Mouse (Mus musculus) liver, postnatal 0 days (tissue): ENCODE data around the gene Evi2. TPM values are rescaled to one million over a fixed set of nuclear protein-coding genes. Genes with fewer than 3 reads are reported as not detected.
A peak's percentile ranks its signal among the peaks of the same experiment; 100 is the strongest.

Experiments used
- ATAC-seq: fragments of 200-750 bp; cut with Nextera tagmentation; 2 replicates; pipeline ENCODE4 v1.8.0; 2017; ENCODE audit warnings: mild to moderate bottlenecking, moderate library complexity
- DNase-seq: peaks from one replicate; pipeline ENCODE4 v3.0.0-alpha.2; 2016
- H3K27ac ChIP-seq: fragments of 300-500 bp; sonication (generic); 2 replicates; pipeline ENCODE4 v1.5.1; 2014; ENCODE audit warnings: antibody characterized with exemption, moderate library complexity, mild to moderate bottlenecking, low read depth
- H3K27me3 ChIP-seq: fragments of 300-500 bp; sonication (generic); 2 replicates; pipeline ENCODE4 v1.6.1; 2014; ENCODE audit warnings: low read length, control low read depth, mixed read lengths; ENCODE audit not compliant: insufficient read depth
- H3K36me3 ChIP-seq: fragments of 300-500 bp; sonication (generic); replicated peaks from 2 replicates; pipeline ENCODE4 v1.6.1; 2014; ENCODE audit warnings: mild to moderate bottlenecking, control low read depth, low read length, moderate library complexity, mixed read lengths; ENCODE audit not compliant: insufficient read depth
- H3K4me1 ChIP-seq: fragments of 300-500 bp; sonication (generic); 2 replicates; pipeline ENCODE4 v1.6.1; 2014; ENCODE audit warnings: antibody characterized with exemption, mild to moderate bottlenecking, control low read depth; ENCODE audit not compliant: insufficient read depth
- H3K4me2 ChIP-seq: fragments of 300-500 bp; sonication (generic); 2 replicates; pipeline ENCODE4 v1.6.1; 2014; ENCODE audit warnings: low read depth, mild to moderate bottlenecking, low read length, moderate library complexity, mixed read lengths
- H3K4me3 ChIP-seq: fragments of 300-500 bp; sonication (generic); 2 replicates; pipeline ENCODE4 v1.5.1; 2014; ENCODE audit warnings: low read depth, low read length
- H3K9ac ChIP-seq: fragments of 300-500 bp; sonication (generic); replicated peaks from 2 replicates; pipeline ENCODE4 v1.6.1; 2014; ENCODE audit warnings: mild to moderate bottlenecking, moderate library complexity
- H3K9me3 ChIP-seq: fragments of 300-500 bp; sonication (generic); 2 replicates; pipeline ENCODE4 v1.6.1; 2016; ENCODE audit warnings: mild to moderate bottlenecking, control low read depth, low read length, mixed read lengths
- CTCF ChIP-seq: sonication (generic); IDR thresholded peaks from 2 replicates; pipeline ENCODE4 v1.5.1; 2016; ENCODE audit warnings: antibody characterized with exemption, low read depth
- EP300 ChIP-seq: IDR thresholded peaks from 2 replicates; pipeline ENCODE4 v1.6.1; 2016; ENCODE audit warnings: antibody characterized with exemption, low read depth, mild to moderate bottlenecking
- WGBS: fragments of 180-500 bp; shearing (Covaris S2); extraction: QIAGEN DNeasy Blood & Tissue Kit; methylation state at CpG from one replicate; pipeline ENCODE4 v1.1.7; 2014; ENCODE audit not compliant: insufficient replicate concordance; 5-methylcytosine and 5-hydroxymethylcytosine counted together
- polyA plus RNA-seq: library from polyadenylated mRNA; unstranded; fragments of >200 nt; fragmentation: Nextera tagmentation; extraction: Ambion mirVana; gene quantifications from 2 replicates; pipeline ENCODE4 v1.2.1, GENCODE M21; 2015

Evi2 gene
- polyA plus RNA-seq, 1 experiment from 2014 or later: 0.99 TPM

GRCm38 (mm10) chr11:79566947-79567346, 36.6 kb upstream of the Evi2 start:
- Histone ChIP-seq H3K4me3 (no peak overlapping the region), H3K9ac (no peak overlapping the region), H3K9me3 (no peaks in the 10 kb centered on the region), H3K27ac (no peak overlapping the region), H3K27me3 (no peaks in the 10 kb centered on the region), H3K4me1 (0 out of 2 replicates have a peak, but pooled peaks cover 2% of the 10 kb centered on the region), H3K4me2 (no peak overlapping the region), H3K36me3 (peaks cover 31% of the 10 kb centered on the region)
- TF ChIP-seq EP300 (no peak), CTCF (peak; percentile 30)
- DNase-seq (no peak), ATAC-seq (no peak)
- 74% methylated on average over 1 of the region's 1 CpGs for WGBS

DNA sequence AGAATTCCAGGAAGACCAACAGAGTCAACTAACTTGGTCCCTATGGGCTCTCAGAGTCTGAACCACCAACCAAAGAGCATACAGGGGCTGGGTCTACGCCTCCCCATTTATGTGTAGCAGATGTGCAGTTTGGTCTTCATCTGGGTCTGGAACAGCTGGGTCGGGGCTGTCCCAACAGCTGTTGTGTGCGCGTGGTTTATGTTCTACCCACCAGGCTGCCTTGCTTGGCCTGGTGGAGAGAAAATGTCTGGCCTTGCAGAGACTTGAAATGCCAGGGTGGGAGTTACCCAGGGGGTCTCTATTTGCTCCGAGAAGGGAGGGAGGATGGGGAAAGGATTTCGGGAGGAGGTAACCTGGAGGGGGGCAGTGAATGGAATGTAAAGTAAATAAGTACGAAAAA, 33.1 kb upstream of the Evi2 start:
- WGBS: 85% methylated on average over 7 of the region's 7 CpGs
- no peaks in the 10 kb centered on the region for H3K27me3 ChIP-seq
- no peaks in the 10 kb centered on the region for H3K9me3 ChIP-seq
- H3K4me3 ChIP-seq: no peak overlapping the region
- H3K4me1 ChIP-seq: 0 out of 2 replicates have a peak, but pooled peaks cover 6% of the 10 kb centered on the region
- TF ChIP-seq EP300: no peak
- TF ChIP-seq CTCF: no peak
- H3K36me3 ChIP-seq: peaks cover 20% of the 10 kb centered on the region
- no peak overlapping the region for H3K27ac ChIP-seq
- ATAC-seq: no peak
- DNase-seq: no peak
- H3K9ac ChIP-seq: no peak overlapping the region
- no peak overlapping the region for H3K4me2 ChIP-seq

- Histone ChIP-seq H3K9ac (no peak overlapping the region), H3K4me3 (no peak overlapping the region), H3K4me2 (no peak overlapping the region), H3K9me3 (no peaks in the 10 kb centered on the region), H3K27ac (peak overlapping the region; percentile 1; the same call in 1 of the 2 replicates), H3K27me3 (no peaks in the 10 kb centered on the region), H3K4me1 (0 out of 2 replicates have a peak, but pooled peaks cover 4% of the 10 kb centered on the region), H3K36me3 (peaks cover 21% of the 10 kb centered on the region)
- TF ChIP-seq EP300 (peak; percentile 32; the same call in 1 of the 2 replicates), CTCF (no peak)
- DNase-seq (no peak), ATAC-seq (peak; percentile 94)
- WGBS: 67% methylated on average over 4 of the region's 4 CpGs
Measured at GRCm38 (mm10) chr11:79560536-79560935, 30.1 kb upstream of the Evi2 start.

DNA sequence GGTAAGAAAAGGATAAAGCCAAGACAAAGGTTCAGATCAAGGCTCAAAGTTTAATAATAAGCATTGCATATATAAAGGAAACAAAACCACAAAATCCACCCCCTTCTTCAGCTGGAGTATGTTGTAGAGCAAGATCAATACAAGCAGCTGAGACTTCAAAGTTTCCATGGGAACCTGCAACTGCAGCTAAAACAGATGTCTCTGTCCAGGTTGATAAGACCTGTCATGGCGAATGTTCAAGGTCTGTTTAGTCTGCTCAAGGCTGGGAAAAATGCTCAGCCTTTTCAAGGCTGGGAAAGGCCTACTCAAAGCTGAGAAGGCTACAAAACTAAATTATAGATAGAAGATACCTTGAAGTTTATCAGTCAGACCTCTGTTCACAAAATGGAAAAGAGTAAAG, 22.2 kb upstream of the Evi2 start:
- Histone ChIP-seq H3K9me3 (no peaks in the 10 kb centered on the region), H3K4me3 (no peak overlapping the region), H3K27me3 (no peaks in the 10 kb centered on the region), H3K4me1 (no peaks in the 10 kb centered on the region), H3K36me3 (peaks cover 46% of the 10 kb centered on the region), H3K27ac (no peak overlapping the region), H3K4me2 (no peak overlapping the region), H3K9ac (no peak overlapping the region)
- TF ChIP-seq CTCF (no peak), EP300 (peak; percentile 39)
- 29% methylated on average over 1 of the region's 1 CpGs for WGBS
- no peak for DNase-seq
- ATAC-seq: peak; percentile 44; the same call in 1 of the 2 replicates

DNA sequence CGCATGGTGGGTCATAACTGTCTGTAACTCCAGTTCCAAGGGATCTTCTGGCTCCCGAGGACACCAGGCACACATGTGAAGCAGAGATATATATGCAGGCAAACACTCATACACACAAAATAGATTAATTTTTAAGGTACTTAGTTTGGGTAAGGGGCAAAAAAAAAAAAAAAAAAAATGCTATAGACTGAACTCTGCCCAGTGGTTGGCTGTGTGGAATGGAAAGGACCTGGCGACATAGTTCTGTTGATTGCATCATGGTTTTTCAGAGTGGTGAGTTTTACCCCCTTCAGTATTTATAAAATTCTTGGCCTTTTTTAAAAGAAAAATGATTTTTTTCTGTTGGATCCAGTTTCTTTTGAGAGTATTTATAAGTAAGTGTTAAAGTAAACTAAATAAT, 5.9 kb upstream of the Evi2 start:
- H3K27me3 ChIP-seq: no peaks in the 10 kb centered on the region
- 70% methylated on average over 3 of the region's 3 CpGs for WGBS
- H3K4me2 ChIP-seq: no peak overlapping the region
- H3K27ac ChIP-seq: no peak overlapping the region
- no peaks in the 10 kb centered on the region for H3K9me3 ChIP-seq
- H3K36me3 ChIP-seq: peaks cover 14% of the 10 kb centered on the region; the same call in 1 of the 2 replicates
- ATAC-seq (no peak), DNase-seq (no peak)
- no peak overlapping the region for H3K4me3 ChIP-seq
- no peaks in the 10 kb centered on the region for H3K4me1 ChIP-seq
- no peak for TF ChIP-seq EP300
- TF ChIP-seq CTCF: no peak
- no peak overlapping the region for H3K9ac ChIP-seq

DNA sequence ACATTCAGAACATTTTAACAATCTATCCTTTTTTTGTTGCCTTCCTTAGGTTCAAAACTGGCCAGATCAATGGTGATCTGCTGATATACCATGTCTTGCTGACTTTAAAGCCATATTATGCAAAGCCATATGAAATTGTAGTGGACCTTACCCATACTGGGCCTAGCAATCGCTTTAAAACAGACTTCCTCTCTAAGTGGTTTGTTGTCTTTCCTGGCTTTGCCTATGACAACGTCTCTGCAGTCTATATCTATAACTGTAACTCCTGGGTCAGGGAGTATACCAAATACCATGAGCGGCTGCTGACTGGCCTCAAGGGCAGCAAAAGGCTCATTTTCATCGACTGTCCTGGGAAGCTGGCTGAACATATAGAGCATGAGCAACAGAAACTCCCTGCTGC, 5.2 kb upstream of the Evi2 start:
- WGBS: 35% methylated on average over 4 of the region's 4 CpGs
- H3K4me3 ChIP-seq: no peak overlapping the region
- H3K4me2 ChIP-seq: no peak overlapping the region
- DNase-seq (no peak), ATAC-seq (no peak)
- no peaks in the 10 kb centered on the region for H3K9me3 ChIP-seq
- no peak for TF ChIP-seq EP300
- no peak for TF ChIP-seq CTCF
- no peak overlapping the region for H3K9ac ChIP-seq
- no peak overlapping the region for H3K27ac ChIP-seq
- no peaks in the 10 kb centered on the region for H3K4me1 ChIP-seq
- no peaks in the 10 kb centered on the region for H3K27me3 ChIP-seq
- peaks cover 9% of the 10 kb centered on the region; the same call in 1 of the 2 replicates for H3K36me3 ChIP-seq
